Mouse (Mus musculus): ENCODE data around the gene Psmd11. TPM values are rescaled to one million over a fixed set of nuclear protein-coding genes. Genes with fewer than 3 reads are reported as not detected.

The Psmd11 gene
- total RNA-seq, 2 experiments from 2014 or later = 68.3 TPM

GRCm38 (mm10) chr11:80498328-80499070 is 70.1 kb downstream of the Psmd11 start:
- no peak for ATAC-seq (replicated peaks; ENCODE audit: low FRiP score, poor library complexity, severe bottlenecking)

GRCm38 (mm10) chr11:80499550-80499952 is 71.1 kb downstream of the Psmd11 start:
- ATAC-seq (replicated peaks; ENCODE audit: low FRiP score, poor library complexity, severe bottlenecking) = no peak

- no peak for ATAC-seq (replicated peaks; ENCODE audit: low FRiP score, poor library complexity, severe bottlenecking)
These were observed 74.9 kb downstream of the Psmd11 start for GRCm38 (mm10) chr11:80503281-80503680.

GRCm38 (mm10) chr11:80503726-80504452 is 75.5 kb downstream of the Psmd11 start:
- no peak for ATAC-seq (replicated peaks; ENCODE audit: low FRiP score, poor library complexity, severe bottlenecking)

- ATAC-seq (replicated peaks; ENCODE audit: low FRiP score, poor library complexity, severe bottlenecking) = no peak; the same call in 1 of the 2 replicates
These were observed 76.3 kb downstream of the Psmd11 start for GRCm38 (mm10) chr11:80504519-80505385.

- no peak for ATAC-seq (replicated peaks; ENCODE audit: low FRiP score, poor library complexity, severe bottlenecking)
These were observed 77.2 kb downstream of the Psmd11 start for GRCm38 (mm10) chr11:80505581-80505980.

GRCm38 (mm10) chr11:80506483-80506882 is 78.1 kb downstream of the Psmd11 start:
- ATAC-seq (replicated peaks; ENCODE audit: low FRiP score, poor library complexity, severe bottlenecking) = no peak

- ATAC-seq (replicated peaks; ENCODE audit: low FRiP score, poor library complexity, severe bottlenecking) = no peak
These were observed 79.4 kb downstream of the Psmd11 start for GRCm38 (mm10) chr11:80507791-80508190.

GRCm38 (mm10) chr11:80508361-80509175 is 80.2 kb downstream of the Psmd11 start:
- ATAC-seq (replicated peaks; ENCODE audit: low FRiP score, poor library complexity, severe bottlenecking) = no peak

- ATAC-seq (replicated peaks; ENCODE audit: low FRiP score, poor library complexity, severe bottlenecking) = no peak
These were observed 80.7 kb downstream of the Psmd11 start for GRCm38 (mm10) chr11:80509176-80509506.

GRCm38 (mm10) chr11:80510124-80510523 is 81.7 kb downstream of the Psmd11 start:
- no peak for ATAC-seq (replicated peaks; ENCODE audit: low FRiP score, poor library complexity, severe bottlenecking)

GRCm38 (mm10) chr11:80512313-80513056 is 84.1 kb downstream of the Psmd11 start:
- ATAC-seq (replicated peaks; ENCODE audit: low FRiP score, poor library complexity, severe bottlenecking) = no peak

GRCm38 (mm10) chr11:80513796-80514195 is 85.4 kb downstream of the Psmd11 start:
- ATAC-seq (replicated peaks; ENCODE audit: low FRiP score, poor library complexity, severe bottlenecking) = no peak

- ATAC-seq (replicated peaks; ENCODE audit: low FRiP score, poor library complexity, severe bottlenecking) = no peak
These were observed 86.9 kb downstream of the Psmd11 start for GRCm38 (mm10) chr11:80515346-80515745.

GRCm38 (mm10) chr11:80515895-80516294 is 87.5 kb downstream of the Psmd11 start:
- no peak for ATAC-seq (replicated peaks; ENCODE audit: low FRiP score, poor library complexity, severe bottlenecking)

GRCm38 (mm10) chr11:80518421-80519367 is 90.3 kb downstream of the Psmd11 start:
- ATAC-seq (replicated peaks; ENCODE audit: low FRiP score, poor library complexity, severe bottlenecking) = no peak

- no peak for ATAC-seq (replicated peaks; ENCODE audit: low FRiP score, poor library complexity, severe bottlenecking)
These were observed 92.7 kb downstream of the Psmd11 start for GRCm38 (mm10) chr11:80521148-80521547.

Measured in erythroid progenitor cell, adult 5-6 weeks (primary cell).